Mouse (Mus musculus) small intestine, adult 2 months (tissue): ENCODE results near the gene Dse. TPM values are rescaled to one million over a fixed set of nuclear protein-coding genes. Genes with fewer than 3 reads are reported as not detected.
A peak's percentile ranks its signal among the peaks of the same experiment; 100 is the strongest.

Experiments
- H3K27ac ChIP-seq: fragments of 200-500 bp; 2 replicates; pipeline ENCODE4 v1.5.1; 2012; ENCODE audit warnings: low read depth, low read length, control low read depth, inconsistent platforms; ENCODE audit not compliant: insufficient read depth
- H3K27me3 ChIP-seq: fragments of 200-500 bp; 2 replicates; pipeline ENCODE4 v1.6.1; 2012; ENCODE audit warnings: mild to moderate bottlenecking, moderate library complexity, low read length, inconsistent platforms; ENCODE audit not compliant: control insufficient read depth, insufficient read depth
- H3K36me3 ChIP-seq: fragments of 200-500 bp; 2 replicates; pipeline ENCODE4 v1.6.1; 2012; ENCODE audit warnings: mild to moderate bottlenecking, low read length, control low read depth, inconsistent platforms; ENCODE audit not compliant: control insufficient read depth, insufficient read depth
- H3K4me1 ChIP-seq: fragments of 200-500 bp; 2 replicates; pipeline ENCODE4 v1.6.1; 2012; ENCODE audit warnings: low read length, inconsistent platforms, mixed read lengths; ENCODE audit not compliant: control insufficient read depth, insufficient read depth, insufficient read length
- H3K4me3 ChIP-seq: fragments of 200-500 bp; 2 replicates; pipeline ENCODE4 v1.5.1; 2012; ENCODE audit warnings: low read depth, mild to moderate bottlenecking, control low read depth, inconsistent platforms, low read length, moderate library complexity
- CTCF ChIP-seq: fragments of 200-500 bp; IDR thresholded peaks from 2 replicates; pipeline ENCODE4 v1.5.1; 2012; ENCODE audit warnings: low read depth, mild to moderate bottlenecking, control low read depth, inconsistent platforms, low read length, moderate library complexity, mixed read lengths; ENCODE audit not compliant: insufficient replicate concordance, insufficient read length; ENCODE audit errors: extremely low read depth
- POLR2A ChIP-seq: fragments of 200-500 bp; IDR thresholded peaks from 2 replicates; pipeline ENCODE4 v1.6.1; 2012; ENCODE audit warnings: low read depth, mild to moderate bottlenecking, control low read depth, inconsistent platforms, low read length, moderate library complexity
- WGBS: fragments of 180-500 bp; shearing (Covaris S2); methylation state at CpG from one replicate; pipeline ENCODE4 v1.1.7; 2018; 5-methylcytosine and 5-hydroxymethylcytosine counted together
- polyA plus RNA-seq: library from polyadenylated mRNA; depleted of rRNA; stranded (reverse); fragments of >200 nt; gene quantifications from 2 replicates; pipeline ENCODE4 v1.2.3, GENCODE M21; 2012

Dse gene
- polyA plus RNA-seq, 1 experiment: 3.2 TPM

- H3K4me3 ChIP-seq: no peak overlapping the region
- H3K4me1 ChIP-seq: no peaks in the 10 kb centered on the region
- no peaks in the 10 kb centered on the region for H3K36me3 ChIP-seq
- TF ChIP-seq CTCF (no peak), POLR2A (no peak)
- no peaks in the 10 kb centered on the region for H3K27me3 ChIP-seq
- H3K27ac ChIP-seq: no peak overlapping the region
- 83% methylated on average over 3 of the region's 3 CpGs for WGBS
Measured at GRCm38 (mm10) chr10:34218191-34218590, 10.7 kb upstream of the Dse start.

GRCm38 (mm10) chr10:34215667-34216066 lies 8.2 kb upstream of the Dse start:
- TF ChIP-seq CTCF (no peak), POLR2A (no peak)
- no peaks in the 10 kb centered on the region for H3K27me3 ChIP-seq
- H3K36me3 ChIP-seq: no peaks in the 10 kb centered on the region
- no peak overlapping the region for H3K27ac ChIP-seq
- no peak overlapping the region for H3K4me3 ChIP-seq
- H3K4me1 ChIP-seq: no peaks in the 10 kb centered on the region
- 72% methylated on average over 1 of the region's 1 CpGs for WGBS

DNA sequence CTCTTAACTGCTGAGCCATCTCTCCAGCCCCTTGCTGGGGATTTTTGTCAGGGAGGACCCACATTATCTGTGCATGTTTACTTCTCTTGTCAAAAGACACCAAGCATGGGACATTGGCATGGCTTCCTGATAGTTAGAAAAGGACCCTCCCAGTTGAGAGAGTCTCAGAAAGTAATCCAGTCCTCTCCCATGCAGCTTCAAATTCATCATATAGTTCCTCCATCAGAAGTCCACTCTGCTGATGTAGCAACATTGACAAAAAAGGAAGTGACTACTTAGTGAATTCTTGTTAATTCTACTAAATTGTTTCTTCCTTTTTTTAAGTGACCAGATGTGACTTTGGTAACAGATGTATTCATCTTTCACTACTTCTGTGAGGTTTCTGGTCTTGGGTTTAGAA lies 2.4 kb upstream of the Dse start:
- H3K36me3 ChIP-seq: no peaks in the 10 kb centered on the region
- no peaks in the 10 kb centered on the region for H3K4me1 ChIP-seq
- no peak for TF ChIP-seq CTCF
- TF ChIP-seq POLR2A: no peak
- H3K27ac ChIP-seq: no peak overlapping the region
- H3K27me3 ChIP-seq: peaks cover 15% of the 10 kb centered on the region; the same call in 1 of the 2 replicates
- no peak overlapping the region for H3K4me3 ChIP-seq

DNA sequence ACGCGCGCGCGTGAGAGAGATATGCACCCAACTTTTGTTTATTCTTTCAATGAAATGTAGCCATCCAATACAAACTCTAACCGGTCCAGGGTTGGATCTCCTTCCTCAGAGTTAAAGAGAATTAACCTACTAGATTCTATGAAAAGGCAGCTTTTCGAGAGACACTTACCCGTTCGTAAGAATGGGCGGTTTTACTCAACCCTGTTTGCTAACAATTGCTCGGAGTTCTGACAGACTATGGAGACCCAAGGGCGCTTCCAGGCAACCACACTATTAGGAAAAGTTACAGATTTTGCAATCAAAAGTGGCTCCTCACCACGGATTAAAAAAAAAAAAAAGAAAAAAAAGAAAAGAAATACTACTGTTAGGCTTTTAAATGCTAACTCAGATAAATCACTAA lies 516 bp upstream of the Dse start:
- TF ChIP-seq POLR2A (no peak), CTCF (no peak)
- Histone ChIP-seq H3K27ac (peak overlapping the region; percentile 66; the same call in 1 of the 2 replicates), H3K36me3 (no peaks in the 10 kb centered on the region), H3K27me3 (peaks cover 15% of the 10 kb centered on the region; the same call in 1 of the 2 replicates), H3K4me1 (no peaks in the 10 kb centered on the region), H3K4me3 (0 out of 2 replicates have a peak overlapping the region, but pooled peaks have one; percentile 72)
- WGBS: 35% methylated on average over 13 of the region's 13 CpGs

GRCm38 (mm10) chr10:34206783-34207502 lies 572 bp downstream of the Dse start:
- H3K4me3 ChIP-seq: peak overlapping the region; percentile 72
- peaks cover 15% of the 10 kb centered on the region; the same call in 1 of the 2 replicates for H3K27me3 ChIP-seq
- H3K36me3 ChIP-seq: no peaks in the 10 kb centered on the region
- TF ChIP-seq CTCF: no peak
- TF ChIP-seq POLR2A: peak; percentile 47; the same call in 1 of the 2 replicates
- no peaks in the 10 kb centered on the region for H3K4me1 ChIP-seq
- 1% methylated on average over 65 of the region's 65 CpGs for WGBS
- peak overlapping the region; percentile 69 for H3K27ac ChIP-seq

GRCm38 (mm10) chr10:34206436-34206782 lies 1.1 kb downstream of the Dse start:
- Histone ChIP-seq H3K4me1 (no peaks in the 10 kb centered on the region), H3K36me3 (no peaks in the 10 kb centered on the region), H3K27me3 (peaks cover 15% of the 10 kb centered on the region; the same call in 1 of the 2 replicates), H3K4me3 (peak overlapping the region; percentile 72), H3K27ac (peak overlapping the region; percentile 69)
- TF ChIP-seq POLR2A (no peak), CTCF (no peak)
- 1% methylated on average over 15 of the region's 15 CpGs for WGBS

DNA sequence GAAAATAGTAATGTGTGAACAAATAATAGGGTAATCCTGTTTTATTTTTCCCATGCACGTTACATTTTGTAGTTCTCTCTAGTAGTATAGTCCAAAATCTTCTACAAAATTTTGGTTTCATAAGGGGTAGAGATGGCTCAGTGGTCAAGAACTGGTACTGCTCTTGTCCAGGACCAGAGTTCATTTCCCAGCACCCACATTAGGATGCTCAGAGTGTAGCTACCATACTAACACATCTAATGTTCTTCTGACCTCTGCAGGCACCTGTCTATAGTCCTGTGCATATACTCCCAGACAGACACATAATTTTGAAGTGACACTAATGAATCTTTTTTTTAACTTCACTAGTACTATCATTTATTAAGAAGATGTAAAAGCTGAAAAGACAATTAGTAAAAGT lies 1.7 kb downstream of the Dse start:
- WGBS: 80% methylated on average over 1 of the region's 1 CpGs
- TF ChIP-seq CTCF: no peak
- TF ChIP-seq POLR2A: no peak
- Histone ChIP-seq H3K27me3 (peaks cover 15% of the 10 kb centered on the region; the same call in 1 of the 2 replicates), H3K27ac (no peak overlapping the region), H3K4me1 (no peaks in the 10 kb centered on the region), H3K4me3 (no peak overlapping the region), H3K36me3 (no peaks in the 10 kb centered on the region)
